Mouse (Mus musculus) hindbrain, embryonic 11.5 days (tissue): ENCODE data around the gene 4930556J24Rik. TPM values are rescaled to one million over a fixed set of nuclear protein-coding genes. Genes with fewer than 3 reads are reported as not detected.

Experiments used
- ATAC-seq: fragments of 200-750 bp; cut with Nextera tagmentation; 2 replicates; pipeline ENCODE4 v1.8.0; 2017; ENCODE audit warnings: mild to moderate bottlenecking, moderate TSS enrichment, moderate library complexity; ENCODE audit not compliant: low FRiP score
- DNase-seq: peaks from one replicate; pipeline ENCODE4 v3.0.0-alpha.2; 2015; ENCODE audit warnings: low spot score
- H3K27ac ChIP-seq: fragments of 300-500 bp; sonication (generic); 2 replicates; pipeline ENCODE4 v1.5.1; 2014; ENCODE audit warnings: mild to moderate bottlenecking, low read depth, low read length
- H3K27me3 ChIP-seq: fragments of 300-500 bp; sonication (generic); 2 replicates; pipeline ENCODE4 v1.6.1; 2014; ENCODE audit warnings: mild to moderate bottlenecking, low read length, moderate library complexity, mixed read lengths; ENCODE audit not compliant: control insufficient read depth, insufficient read depth
- H3K36me3 ChIP-seq: fragments of 300-500 bp; sonication (generic); 2 replicates; pipeline ENCODE4 v1.6.1; 2014; ENCODE audit warnings: mild to moderate bottlenecking, low read length, moderate library complexity, mixed read lengths; ENCODE audit not compliant: control insufficient read depth, insufficient read depth
- H3K4me1 ChIP-seq: fragments of 300-500 bp; sonication (generic); replicated peaks from 2 replicates; pipeline ENCODE4 v1.6.1; 2014; ENCODE audit warnings: low read length, mixed read lengths; ENCODE audit not compliant: control insufficient read depth, insufficient read depth
- H3K4me2 ChIP-seq: fragments of 300-500 bp; sonication (generic); replicated peaks from 2 replicates; pipeline ENCODE4 v1.6.1; 2014; ENCODE audit warnings: mild to moderate bottlenecking, low read depth, low read length
- H3K4me3 ChIP-seq: fragments of 300-500 bp; sonication (generic); 2 replicates; pipeline ENCODE4 v1.5.1; 2014; ENCODE audit warnings: low read depth, low read length
- H3K9ac ChIP-seq: fragments of 300-500 bp; sonication (generic); 2 replicates; pipeline ENCODE4 v1.6.1; 2014; ENCODE audit warnings: low read depth, low read length
- H3K9me3 ChIP-seq: fragments of 300-500 bp; sonication (generic); 2 replicates; pipeline ENCODE4 v1.6.1; 2016; ENCODE audit warnings: low read length; ENCODE audit not compliant: control insufficient read depth
- WGBS: fragments of 180-500 bp; shearing (Covaris S2); extraction: QIAGEN DNeasy Blood & Tissue Kit; methylation state at CpG from one replicate; pipeline ENCODE4 v1.1.7; 2014; 5-methylcytosine and 5-hydroxymethylcytosine counted together
- polyA plus RNA-seq: library from polyadenylated mRNA; unstranded; fragments of >200 nt; fragmentation: Nextera tagmentation; extraction: Ambion mirVana; gene quantifications from 2 replicates; pipeline ENCODE4 v1.2.1, GENCODE M21; 2014

The 4930556J24Rik gene
- polyA plus RNA-seq, 1 experiment from 2014 or later = 0.19 TPM

GRCm38 (mm10) chr11:3997978-3998720, 21.6 kb upstream of the 4930556J24Rik start:
- Histone ChIP-seq H3K4me2 (peak overlapping the region; percentile 41), H3K9me3 (no peaks in the 10 kb centered on the region), H3K4me3 (peak overlapping the region; percentile 26), H3K27ac (no peak overlapping the region), H3K27me3 (peaks cover 33% of the 10 kb centered on the region), H3K36me3 (no peaks in the 10 kb centered on the region), H3K9ac (no peak overlapping the region), H3K4me1 (peaks cover 5% of the 10 kb centered on the region; the same call in 1 of the 2 replicates)
- 7% methylated on average over 66 of the region's 66 CpGs for WGBS
- ATAC-seq = no peak
- DNase-seq = peak; percentile 41

- no peaks in the 10 kb centered on the region for H3K9me3 ChIP-seq
- H3K27ac ChIP-seq = no peak overlapping the region
- H3K27me3 ChIP-seq = peaks cover 33% of the 10 kb centered on the region
- H3K4me2 ChIP-seq = no peak overlapping the region
- ATAC-seq = no peak
- DNase-seq = no peak
- peaks cover 5% of the 10 kb centered on the region; the same call in 1 of the 2 replicates for H3K4me1 ChIP-seq
- H3K36me3 ChIP-seq = no peaks in the 10 kb centered on the region
- no peak overlapping the region for H3K4me3 ChIP-seq
- 83% methylated on average over 3 of the region's 3 CpGs for WGBS
- H3K9ac ChIP-seq = no peak overlapping the region
Measured at GRCm38 (mm10) chr11:3996840-3997239, 20.3 kb upstream of the 4930556J24Rik start.

GRCm38 (mm10) chr11:3995511-3995910, 18.9 kb upstream of the 4930556J24Rik start:
- Histone ChIP-seq H3K9ac (no peak overlapping the region), H3K4me1 (peaks cover 5% of the 10 kb centered on the region; the same call in 1 of the 2 replicates), H3K4me2 (no peak overlapping the region), H3K9me3 (no peaks in the 10 kb centered on the region), H3K27me3 (peaks cover 33% of the 10 kb centered on the region), H3K27ac (no peak overlapping the region), H3K36me3 (no peaks in the 10 kb centered on the region), H3K4me3 (no peak overlapping the region)
- ATAC-seq (no peak), DNase-seq (no peak)
- WGBS = 87% methylated on average over 5 of the region's 5 CpGs

- Histone ChIP-seq H3K9me3 (no peaks in the 10 kb centered on the region), H3K27ac (no peak overlapping the region), H3K27me3 (peaks cover 23% of the 10 kb centered on the region), H3K36me3 (no peaks in the 10 kb centered on the region), H3K4me2 (no peak overlapping the region), H3K4me1 (peaks cover 5% of the 10 kb centered on the region; the same call in 1 of the 2 replicates), H3K4me3 (no peak overlapping the region), H3K9ac (no peak overlapping the region)
- ATAC-seq (no peak), DNase-seq (no peak)
- 80% methylated on average over 6 of the region's 6 CpGs for WGBS
Measured at GRCm38 (mm10) chr11:3993914-3994313, 17.3 kb upstream of the 4930556J24Rik start.

- no peaks in the 10 kb centered on the region for H3K9me3 ChIP-seq
- H3K27ac ChIP-seq = no peak overlapping the region
- WGBS = 84% methylated on average over 6 of the region's 6 CpGs
- H3K9ac ChIP-seq = no peak overlapping the region
- H3K4me2 ChIP-seq = no peak overlapping the region
- no peak for DNase-seq
- no peaks in the 10 kb centered on the region for H3K36me3 ChIP-seq
- H3K27me3 ChIP-seq = peaks cover 15% of the 10 kb centered on the region
- H3K4me3 ChIP-seq = no peak overlapping the region
- peaks cover 3% of the 10 kb centered on the region; the same call in 1 of the 2 replicates for H3K4me1 ChIP-seq
- no peak for ATAC-seq
Measured at GRCm38 (mm10) chr11:3993132-3993531, 16.6 kb upstream of the 4930556J24Rik start.

- no peaks in the 10 kb centered on the region for H3K4me1 ChIP-seq
- no peaks in the 10 kb centered on the region for H3K27me3 ChIP-seq
- DNase-seq = no peak
- no peak overlapping the region for H3K27ac ChIP-seq
- no peak for ATAC-seq
- no peaks in the 10 kb centered on the region for H3K9me3 ChIP-seq
- no peak overlapping the region for H3K9ac ChIP-seq
- no peak overlapping the region for H3K4me2 ChIP-seq
- 36% methylated on average over 3 of the region's 3 CpGs for WGBS
- H3K4me3 ChIP-seq = no peak overlapping the region
- no peaks in the 10 kb centered on the region for H3K36me3 ChIP-seq
Measured at GRCm38 (mm10) chr11:3989748-3990147, 13.2 kb upstream of the 4930556J24Rik start.

GRCm38 (mm10) chr11:3983863-3984745, 7.5 kb upstream of the 4930556J24Rik start:
- 14% methylated on average over 15 of the region's 15 CpGs for WGBS
- Histone ChIP-seq H3K27ac (no peak overlapping the region), H3K4me2 (peak overlapping the region; percentile 67), H3K27me3 (0 out of 2 replicates have a peak, but pooled peaks cover 2% of the 10 kb centered on the region), H3K9ac (peak overlapping the region; percentile 59), H3K4me1 (0 out of 2 replicates have a peak, but pooled peaks cover 2% of the 10 kb centered on the region), H3K4me3 (peak overlapping the region; percentile 32), H3K9me3 (no peaks in the 10 kb centered on the region), H3K36me3 (no peaks in the 10 kb centered on the region)
- DNase-seq (peak; percentile 35), ATAC-seq (peak; percentile 43; the same call in 1 of the 2 replicates)

- Histone ChIP-seq H3K9ac (peak within 1 kb of the TSS; percentile 59), H3K4me2 (peak within 1 kb of the TSS; percentile 67), H3K4me1 (0 out of 2 replicates have a peak, but pooled peaks cover 2% of the 10 kb centered on the region), H3K4me3 (peak within 1 kb of the TSS; percentile 32), H3K9me3 (no peaks in the 10 kb centered on the region), H3K27me3 (0 out of 2 replicates have a peak, but pooled peaks cover 2% of the 10 kb centered on the region), H3K36me3 (no peaks in the 10 kb centered on the region), H3K27ac (no peak within 1 kb of the TSS)
- DNase-seq (peak; percentile 43), ATAC-seq (peak; percentile 66)
- WGBS = under 1% methylated on average over 26 of the region's 37 CpGs
Measured at GRCm38 (mm10) chr11:3983291-3983862, 6.8 kb upstream of the 4930556J24Rik start, which contains the start of gene Gal3st1. TSS of gene Gal3st1 (plus strand) at chr11:3983636.
